ENCODE assay signal across 24 mouse cellular contexts in genomic region chr1:40223591-40223990, GRCm38 (mm10). TPM values are rescaled to one million over a fixed set of nuclear protein-coding genes. Genes with fewer than 3 reads are reported as not detected.
DNase-seq lines count a peak whose midpoint lies in the region; ATAC-seq and TF ChIP-seq lines count a peak whose summit lies in the region.
"Had no signal": no experiment of that assay in that cellular context is flagged by ENCODE, and none has a peak within 500 bp of the region (broad histone marks: within the 10 kb centered on the region; RNA-seq: fewer than 3 reads in every experiment).

No protein-coding gene starts in this region.

- H3K9ac ChIP-seq in heart, embryonic 12.5 days = no peak overlapping the region
- H3K9ac ChIP-seq: forebrain, embryonic 13.5 days; hindbrain, embryonic 13.5 days; intestine, embryonic 15.5 days had no signal

- no peaks in the 10 kb centered on the region for H3K27me3 ChIP-seq in heart, embryonic 12.5 days (replicated peaks)
- no peaks in the 10 kb centered on the region for H3K27me3 ChIP-seq in kidney, adult 2 months (replicated peaks; ENCODE audit: control insufficient read depth, insufficient read depth, low read length)
- H3K27me3 ChIP-seq: forebrain, embryonic 13.5 days; hindbrain, embryonic 13.5 days; intestine, embryonic 15.5 days; Patski had no signal

- peaks cover 34% of the 10 kb centered on the region for H3K4me1 ChIP-seq in heart, embryonic 12.5 days (replicated peaks)
- no peaks in the 10 kb centered on the region for H3K4me1 ChIP-seq in kidney, adult 2 months (ENCODE audit: control insufficient read depth, insufficient read depth, low read length)
- H3K4me1 ChIP-seq: forebrain, embryonic 10.5 days; forebrain, embryonic 13.5 days; hindbrain, embryonic 10.5 days; hindbrain, embryonic 13.5 days had no signal

- ATAC-seq in heart, embryonic 12.5 days (ENCODE audit: insufficient number of reproducible peaks, low FRiP score) = no peak
- ATAC-seq: forebrain, embryonic 13.5 days; forebrain, embryonic 16.5 days; hindbrain, embryonic 16.5 days; Patski had no signal

- no peak overlapping the region for H3K4me3 ChIP-seq in heart, embryonic 12.5 days
- H3K4me3 ChIP-seq in kidney, adult 2 months (ENCODE audit: insufficient read depth, low read depth, low read length) = no peak overlapping the region
- H3K4me3 ChIP-seq: forebrain, embryonic 10.5 days; forebrain, embryonic 13.5 days; hindbrain, embryonic 10.5 days; hindbrain, embryonic 13.5 days; intestine, embryonic 15.5 days had no signal

- no peak overlapping the region for H3K4me2 ChIP-seq in heart, embryonic 12.5 days
- H3K4me2 ChIP-seq: forebrain, embryonic 13.5 days; hindbrain, embryonic 13.5 days; intestine, embryonic 15.5 days had no signal

- intact Hi-C loops in heart, postnatal 14 days (cut with DNase I) = loop anchor here (2.0 kb wide), 1 partner anchor 107 kb away; no protein-coding TSS in a partner anchor

- WGBS in heart, embryonic 12.5 days = 81% methylated on average over 2 of the region's 2 CpGs
- WGBS in kidney, adult 2 months = 79% methylated on average over 2 of the region's 2 CpGs

- DNase-seq in heart, adult 11 months = peak; percentile 91
- DNase-seq in heart, postnatal 14 days = no peak
- DNase-seq in heart, adult 8-10 months (ENCODE audit: low spot score) = no peak
- peak; percentile 29 for DNase-seq in kidney, adult 2 months
- no peak for DNase-seq in kidney, adult 11 months
- DNase-seq: adrenal gland, postnatal 10 days; adrenal gland, postnatal 36 days; B cell, adult 2 months; cerebellum, adult 18-20 months; cerebellum, adult 9-10 months; cerebellum, postnatal 14 days; gastrocnemius, postnatal 25 days; kidney, adult 18-20 months had no signal

- no peak for TF ChIP-seq POLR2A in kidney, adult 2 months (IDR thresholded peaks at IDR 0.05; ENCODE audit: low read depth, low read length)

- no peaks in the 10 kb centered on the region for H3K36me3 ChIP-seq in heart, embryonic 12.5 days
- H3K36me3 ChIP-seq in kidney, adult 2 months (ENCODE audit: control insufficient read depth, insufficient read depth, low read length) = no peaks in the 10 kb centered on the region
- H3K36me3 ChIP-seq: forebrain, embryonic 10.5 days; G1E; hindbrain, embryonic 10.5 days; hindbrain, embryonic 13.5 days; intestine, embryonic 15.5 days had no signal

- H3K27ac ChIP-seq in heart, embryonic 12.5 days (ENCODE audit: poor library complexity, severe bottlenecking) = 0 out of 2 replicates have a peak overlapping the region, but pooled peaks have one; percentile 71
- no peak overlapping the region for H3K27ac ChIP-seq in kidney, adult 2 months (ENCODE audit: insufficient read depth, low read depth, low read length)
- H3K27ac ChIP-seq: forebrain, embryonic 10.5 days; forebrain, embryonic 13.5 days; hindbrain, embryonic 10.5 days; hindbrain, embryonic 13.5 days had no signal

- no peaks in the 10 kb centered on the region for H3K9me3 ChIP-seq in heart, embryonic 12.5 days (replicated peaks)
- H3K9me3 ChIP-seq: forebrain, embryonic 10.5 days; forebrain, embryonic 13.5 days; G1E; hindbrain, embryonic 10.5 days; hindbrain, embryonic 13.5 days; intestine, embryonic 15.5 days had no signal

- no peak for TF ChIP-seq CTCF in kidney, adult 2 months (conservative IDR thresholded peaks at IDR 0.05; ENCODE audit: insufficient read depth, insufficient read length, low read depth, low read length)

RNA-seq across cellular contexts. Expression of gene Il1r1, which starts 1.3 kb away (rescaled TPM):
- 1 to 10 TPM; 6.9 to 7.4 TPM for total RNA-seq in heart, postnatal 14 days (2021)
- 7.9 and 8.7 TPM in 2 replicates for polyA plus RNA-seq in heart, embryonic 12.5 days (2016; fragmentation: Nextera tagmentation; extraction: Ambion mirVana)
- total RNA-seq in heart, adult 8-10 months (2022) = 1 to 10 TPM; 4.2 to 5.4 (median 5.1) TPM
- polyA plus RNA-seq in kidney, adult 2 months (2012; rRNA removed) = 3.3 and 3.4 TPM in 2 replicates
- total RNA-seq: CH12.LX had no signal
- polyA plus RNA-seq: G1E had no signal

Comparison
In these comparisons a context has a peak if more than half of its experiments do, and no peak if none do; other contexts are left out.
1. DNase-seq: peak in heart, adult 11 months (single experiment) and kidney, adult 2 months (single experiment); none in heart, postnatal 14 days (0 of 2), heart, adult 8-10 months (single experiment) and kidney, adult 11 months (single experiment).